Mouse (Mus musculus) intestine, postnatal 0 days (tissue): ENCODE results near the gene Micu1. TPM values are rescaled to one million over a fixed set of nuclear protein-coding genes. Genes with fewer than 3 reads are reported as not detected.
A peak's percentile ranks its signal among the peaks of the same experiment; 100 is the strongest.

Source experiments
- ATAC-seq: fragments of 200-750 bp; cut with Nextera tagmentation; 2 replicates; pipeline ENCODE4 v1.8.0; 2017; ENCODE audit warnings: mild to moderate bottlenecking, moderate TSS enrichment, moderate library complexity
- H3K27ac ChIP-seq: fragments of 300-500 bp; sonication (generic); 2 replicates; pipeline ENCODE4 v1.5.1; 2014; ENCODE audit warnings: mild to moderate bottlenecking, low read depth, low read length, moderate library complexity
- H3K27me3 ChIP-seq: fragments of 300-500 bp; sonication (generic); replicated peaks from 2 replicates; pipeline ENCODE4 v1.6.1; 2014; ENCODE audit warnings: low read length, mixed read lengths; ENCODE audit not compliant: control insufficient read depth, insufficient read depth
- H3K36me3 ChIP-seq: fragments of 300-500 bp; sonication (generic); 2 replicates; pipeline ENCODE4 v1.6.1; 2014; ENCODE audit warnings: mild to moderate bottlenecking, moderate library complexity; ENCODE audit not compliant: control insufficient read depth, insufficient read depth
- H3K4me1 ChIP-seq: fragments of 300-500 bp; sonication (generic); replicated peaks from 2 replicates; pipeline ENCODE4 v1.6.1; 2014; ENCODE audit warnings: antibody characterized with exemption, low read length, mixed read lengths; ENCODE audit not compliant: control insufficient read depth, insufficient read depth
- H3K4me2 ChIP-seq: fragments of 300-500 bp; sonication (generic); replicated peaks from 2 replicates; pipeline ENCODE4 v1.6.1; 2014; ENCODE audit warnings: low read depth, mild to moderate bottlenecking, moderate library complexity
- H3K4me3 ChIP-seq: fragments of 300-500 bp; sonication (generic); 2 replicates; pipeline ENCODE4 v1.5.1; 2014; ENCODE audit warnings: low read depth, low read length
- H3K9ac ChIP-seq: fragments of 300-500 bp; sonication (generic); 2 replicates; pipeline ENCODE4 v1.6.1; 2014; ENCODE audit warnings: mild to moderate bottlenecking, low read depth, low read length
- H3K9me3 ChIP-seq: fragments of 300-500 bp; sonication (generic); 2 replicates; pipeline ENCODE4 v1.6.1; 2016; ENCODE audit warnings: mixed run types; ENCODE audit not compliant: control insufficient read depth
- CTCF ChIP-seq: sonication (generic); IDR thresholded peaks from 2 replicates; pipeline ENCODE4 v1.5.1; 2016; ENCODE audit warnings: low read depth, mild to moderate bottlenecking, control low read depth, antibody characterized with exemption, moderate library complexity
- whole genome bisulfite sequencing: fragments of 180-500 bp; shearing (Covaris S2); extraction: QIAGEN DNeasy Blood & Tissue Kit; methylation state at CpG from one replicate; pipeline ENCODE4 v1.1.7; 2014; 5-methylcytosine and 5-hydroxymethylcytosine counted together
- polyA plus RNA-seq: library from polyadenylated mRNA; unstranded; fragments of >200 nt; fragmentation: Nextera tagmentation; extraction: Ambion mirVana; gene quantifications from 2 replicates; pipeline ENCODE4 v1.2.1, GENCODE M21; 2015

Gene Micu1
- polyA plus RNA-seq, 1 experiment from 2014 or later = 57.8 TPM

- no peak for TF ChIP-seq CTCF
- H3K36me3 ChIP-seq = no peaks in the 10 kb centered on the region
- no peaks in the 10 kb centered on the region for H3K27me3 ChIP-seq
- H3K9ac ChIP-seq = no peak overlapping the region
- H3K4me3 ChIP-seq = no peak overlapping the region
- no peak overlapping the region for H3K4me2 ChIP-seq
- ATAC-seq = no peak
- H3K9me3 ChIP-seq = no peaks in the 10 kb centered on the region
- no peak overlapping the region for H3K27ac ChIP-seq
- no peaks in the 10 kb centered on the region for H3K4me1 ChIP-seq
- WGBS = 83% methylated on average over 5 of the region's 5 CpGs
Observed at GRCm38 (mm10) chr10:59699516-59699915, 2.8 kb upstream of the Micu1 start.

GRCm38 (mm10) chr10:59701805-59702204, 472 bp upstream of the Micu1 start:
- WGBS = 27% methylated on average over 5 of the region's 5 CpGs
- no peak overlapping the region for H3K27ac ChIP-seq
- no peaks in the 10 kb centered on the region for H3K27me3 ChIP-seq
- no peaks in the 10 kb centered on the region for H3K9me3 ChIP-seq
- no peak for TF ChIP-seq CTCF
- ATAC-seq = no peak; the same call in 1 of the 2 replicates
- no peaks in the 10 kb centered on the region for H3K36me3 ChIP-seq
- peak overlapping the region; percentile 82; the same call in 1 of the 2 replicates for H3K4me3 ChIP-seq
- no peaks in the 10 kb centered on the region for H3K4me1 ChIP-seq
- peak overlapping the region; percentile 80 for H3K4me2 ChIP-seq
- no peak overlapping the region for H3K9ac ChIP-seq

- TF ChIP-seq CTCF = no peak
- Histone ChIP-seq H3K36me3 (no peaks in the 10 kb centered on the region), H3K4me1 (no peaks in the 10 kb centered on the region), H3K4me2 (peak overlapping the region; percentile 80), H3K27me3 (no peaks in the 10 kb centered on the region), H3K9me3 (no peaks in the 10 kb centered on the region), H3K27ac (peak overlapping the region; percentile 65; the same call in 1 of the 2 replicates), H3K9ac (peak overlapping the region; percentile 75), H3K4me3 (peak overlapping the region; percentile 82)
- no peak for ATAC-seq
- WGBS = 4% methylated on average over 15 of the region's 15 CpGs
Observed at GRCm38 (mm10) chr10:59703060-59703760, 933 bp downstream of the Micu1 start.

DNA sequence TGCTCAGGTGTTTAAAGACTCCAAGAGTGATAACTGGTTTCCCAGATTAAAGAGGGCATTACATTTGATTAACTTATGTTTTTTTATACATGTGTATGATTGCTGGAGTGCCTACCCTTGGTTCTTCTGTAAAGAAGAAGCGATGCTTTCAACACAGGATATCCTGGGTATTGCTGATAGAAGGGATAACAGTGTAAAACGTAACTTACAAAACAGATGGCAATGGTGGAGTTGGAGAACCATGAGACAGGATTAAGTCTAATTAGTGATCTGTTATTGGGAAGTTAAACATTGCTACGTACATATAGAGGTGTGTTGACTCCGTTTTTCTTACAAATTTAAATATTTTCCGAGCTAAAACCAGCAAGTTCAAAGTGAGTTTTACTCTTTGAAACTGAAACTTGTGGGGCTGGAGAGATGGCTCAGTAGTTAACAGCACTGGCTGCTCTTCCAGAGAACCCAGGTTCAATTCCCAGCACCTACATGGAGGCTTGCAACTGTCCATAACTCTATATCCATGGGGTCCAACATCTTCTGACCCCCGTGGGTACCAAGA, 4.8 kb downstream of the Micu1 start:
- 89% methylated on average over 6 of the region's 6 CpGs for whole genome bisulfite sequencing
- no peak for TF ChIP-seq CTCF

GRCm38 (mm10) chr10:59707595-59707994, 5.3 kb downstream of the Micu1 start:
- no peak for ATAC-seq
- H3K4me1 ChIP-seq = no peaks in the 10 kb centered on the region
- no peaks in the 10 kb centered on the region for H3K9me3 ChIP-seq
- H3K27ac ChIP-seq = no peak overlapping the region
- TF ChIP-seq CTCF = no peak
- no peak overlapping the region for H3K4me2 ChIP-seq
- no peak overlapping the region for H3K4me3 ChIP-seq
- peaks cover 11% of the 10 kb centered on the region; the same call in 1 of the 2 replicates for H3K36me3 ChIP-seq
- no peaks in the 10 kb centered on the region for H3K27me3 ChIP-seq
- 90% methylated on average over 2 of the region's 2 CpGs for WGBS
- no peak overlapping the region for H3K9ac ChIP-seq

More for the DNA sequence above, 4.8 kb downstream of the Micu1 start:
- ATAC-seq = no peak
- no peak overlapping the region for H3K4me2 ChIP-seq
- no peak overlapping the region for H3K27ac ChIP-seq
- H3K4me1 ChIP-seq = no peaks in the 10 kb centered on the region
- H3K9me3 ChIP-seq = no peaks in the 10 kb centered on the region
- H3K27me3 ChIP-seq = no peaks in the 10 kb centered on the region
- peaks cover 11% of the 10 kb centered on the region; the same call in 1 of the 2 replicates for H3K36me3 ChIP-seq
- no peak overlapping the region for H3K9ac ChIP-seq
- no peak overlapping the region for H3K4me3 ChIP-seq

DNA sequence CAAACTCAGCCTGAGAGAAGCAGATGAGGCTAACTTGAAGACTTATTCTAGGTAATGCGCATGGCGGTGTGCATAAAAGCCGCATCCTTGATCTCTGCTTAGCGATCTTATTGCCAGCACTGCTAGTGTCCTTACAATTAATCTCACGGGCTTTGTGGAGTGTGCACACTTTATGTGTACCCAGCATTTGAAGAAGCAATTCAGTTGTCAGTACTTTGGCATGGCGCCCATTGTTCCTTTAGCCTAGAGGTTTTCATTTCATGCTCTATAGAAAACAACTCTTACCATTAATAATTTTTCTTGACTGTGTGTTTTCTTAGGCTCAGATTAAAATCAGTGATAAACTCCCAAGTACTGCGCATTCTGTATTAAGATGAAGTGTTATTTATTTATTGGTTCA, 7.0 kb downstream of the Micu1 start:
- Histone ChIP-seq H3K4me1 (no peaks in the 10 kb centered on the region), H3K4me3 (no peak overlapping the region), H3K27ac (no peak overlapping the region), H3K36me3 (peaks cover 11% of the 10 kb centered on the region; the same call in 1 of the 2 replicates), H3K4me2 (no peak overlapping the region), H3K27me3 (no peaks in the 10 kb centered on the region), H3K9me3 (no peaks in the 10 kb centered on the region), H3K9ac (no peak overlapping the region)
- ATAC-seq = no peak
- no peak for TF ChIP-seq CTCF
- WGBS = 87% methylated on average over 7 of the region's 7 CpGs
